Mouse (Mus musculus) layer of hippocampus, postnatal 36 days (tissue): ENCODE measurements around the gene Dtx1. TPM values are rescaled to one million over a fixed set of nuclear protein-coding genes. Genes with fewer than 3 reads are reported as not detected.

ENCODE experiments used
- DNase-seq, 2 experiments: peaks; one replicate each; pipeline ENCODE4 v3.0.0; 2022
- total RNA-seq, 2 experiments: library from RNA; stranded (reverse); gene quantifications; 2 replicates each; pipeline ENCODE4 v1.2.3; 2021

Dtx1 gene
- total RNA-seq, 2 experiments from 2014 or later, result 70.7 TPM

GRCm38 (mm10) chr5:120674229-120675145 lies 37.2 kb downstream of the Dtx1 start:
- no peak for DNase-seq

- peak; percentile 70 to 77 for DNase-seq
Observed at GRCm38 (mm10) chr5:120673626-120674025, 38.1 kb downstream of the Dtx1 start.

GRCm38 (mm10) chr5:120671865-120672264 lies 39.9 kb downstream of the Dtx1 start:
- DNase-seq, result no peak

GRCm38 (mm10) chr5:120670132-120670531 lies 41.6 kb downstream of the Dtx1 start:
- no peak for DNase-seq

- no peak for DNase-seq
Observed at GRCm38 (mm10) chr5:120668761-120669160, 43.0 kb downstream of the Dtx1 start.

- DNase-seq, result no peak
Observed at GRCm38 (mm10) chr5:120664888-120665287, 46.8 kb downstream of the Dtx1 start.

- DNase-seq, result peak in 1 of 2 experiments; percentile 72
Observed at GRCm38 (mm10) chr5:120660816-120661215, 50.9 kb downstream of the Dtx1 start.

GRCm38 (mm10) chr5:120656281-120656751 lies 55.4 kb downstream of the Dtx1 start:
- peak; percentile 69 to 78 for DNase-seq

- no peak for DNase-seq
Observed at GRCm38 (mm10) chr5:120653873-120654272, 57.9 kb downstream of the Dtx1 start.

- no peak for DNase-seq
Observed at GRCm38 (mm10) chr5:120652915-120653701, 58.6 kb downstream of the Dtx1 start.

- no peak for DNase-seq
Observed at GRCm38 (mm10) chr5:120651230-120651629, 60.5 kb downstream of the Dtx1 start.

GRCm38 (mm10) chr5:120649938-120650337 lies 61.8 kb downstream of the Dtx1 start:
- no peak for DNase-seq

GRCm38 (mm10) chr5:120649374-120649933 lies 62.3 kb downstream of the Dtx1 start:
- DNase-seq, result no peak

- DNase-seq, result peak; percentile 81
Observed at GRCm38 (mm10) chr5:120648569-120649373, 63.0 kb downstream of the Dtx1 start, which contains the start of gene Rasal1. TSS of gene Rasal1 (plus strand) at chr5:120648812.

- no peak for DNase-seq
Observed at GRCm38 (mm10) chr5:120647814-120648491, 63.8 kb downstream of the Dtx1 start.

- DNase-seq, result no peak
Observed at GRCm38 (mm10) chr5:120647361-120647760, 64.4 kb downstream of the Dtx1 start.

- DNase-seq, result no peak
Observed at GRCm38 (mm10) chr5:120645851-120646250, 65.9 kb downstream of the Dtx1 start.

GRCm38 (mm10) chr5:120644227-120644626 lies 67.5 kb downstream of the Dtx1 start:
- DNase-seq, result no peak

- DNase-seq, result no peak
Observed at GRCm38 (mm10) chr5:120643365-120644085, 68.2 kb downstream of the Dtx1 start.

GRCm38 (mm10) chr5:120640094-120640493 lies 71.6 kb downstream of the Dtx1 start:
- DNase-seq, result no peak

- DNase-seq, result no peak
Observed at GRCm38 (mm10) chr5:120635633-120636032, 76.1 kb downstream of the Dtx1 start.
